Mouse (Mus musculus): ENCODE results near the gene Fuom. TPM values are rescaled to one million over a fixed set of nuclear protein-coding genes. Genes with fewer than 3 reads are reported as not detected.

Gene Fuom
- polyA plus RNA-seq, 1 experiment from 2014 or later = 88.4 TPM

DNA sequence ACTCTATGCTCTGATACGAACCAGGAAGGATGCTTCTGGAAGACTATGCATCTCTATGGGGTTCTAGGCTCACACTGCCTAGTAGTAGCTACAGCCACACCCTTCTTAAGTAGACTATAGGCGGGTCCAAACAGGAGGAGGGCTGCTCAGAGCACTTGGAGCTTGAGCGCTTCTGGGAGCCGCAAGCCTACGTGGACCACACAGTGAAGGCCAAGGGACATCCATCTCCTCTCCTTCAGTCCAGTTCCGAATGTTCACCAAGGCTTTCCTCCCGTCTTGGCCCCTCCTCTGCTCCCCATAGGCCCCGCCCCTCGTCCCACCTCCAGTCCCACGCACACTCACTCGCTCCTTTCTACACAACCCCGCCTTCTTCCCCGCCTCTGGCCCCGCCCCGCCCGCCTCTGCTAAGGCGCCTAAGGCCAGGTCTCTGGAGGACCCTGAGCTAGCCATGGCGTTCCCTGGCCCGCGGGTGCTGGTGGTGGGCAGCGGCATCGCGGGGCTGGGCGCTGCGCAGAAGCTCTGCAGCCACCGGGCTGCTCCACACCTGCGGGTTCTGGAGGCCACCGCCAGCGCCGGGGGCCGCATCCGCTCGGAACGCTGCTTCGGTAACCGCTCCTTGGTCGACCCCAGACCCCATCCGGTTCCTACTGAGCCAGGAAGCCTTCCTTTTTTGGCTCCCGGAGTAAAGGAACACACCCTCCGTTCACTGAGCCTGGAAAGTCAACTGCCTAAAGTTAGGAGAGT, 23.2 kb upstream of the Fuom start:
- peak; percentile 98 for DNase-seq (ENCODE audit: low spot score)
- Histone ChIP-seq H3K9me3 (replicated peaks; ENCODE audit: low read length) (no peaks in the 10 kb centered on the region), H3K27me3 (ENCODE audit: insufficient read depth, low read length) (no peaks in the 10 kb centered on the region), H3K4me2 (ENCODE audit: low read length) (peak overlapping the region; percentile 86), H3K27ac (peak overlapping the region; percentile 73), H3K36me3 (ENCODE audit: insufficient read depth, low read length) (peaks cover 9% of the 10 kb centered on the region; the same call in 1 of the 2 replicates), H3K4me1 (replicated peaks; ENCODE audit: insufficient read depth, low read length) (no peaks in the 10 kb centered on the region; the same call in 1 of the 2 replicates), H3K9ac (ENCODE audit: low read depth, low read length) (peak overlapping the region; percentile 91), H3K4me3 (replicated peaks; ENCODE audit: low read depth, low read length) (peak overlapping the region; percentile 84)
- 2% methylated on average over 40 of the region's 40 CpGs for WGBS
- TF ChIP-seq CTCF (IDR thresholded peaks at IDR 0.05; ENCODE audit: low read depth) = no peak
- ATAC-seq (replicated peaks; ENCODE audit: low FRiP score, low read depth) = peak; percentile 97

- TF ChIP-seq CTCF (IDR thresholded peaks at IDR 0.05; ENCODE audit: low read depth) = no peak
- no peak overlapping the region for H3K4me2 ChIP-seq (ENCODE audit: low read length)
- 91% methylated on average over 1 of the region's 1 CpGs for WGBS
- H3K27me3 ChIP-seq (ENCODE audit: insufficient read depth, low read length) = no peaks in the 10 kb centered on the region
- DNase-seq (ENCODE audit: low spot score) (no peak), ATAC-seq (replicated peaks; ENCODE audit: low FRiP score, low read depth) (no peak)
- no peaks in the 10 kb centered on the region for H3K36me3 ChIP-seq (ENCODE audit: insufficient read depth, low read length)
- H3K4me3 ChIP-seq (replicated peaks; ENCODE audit: low read depth, low read length) = no peak overlapping the region
- H3K9ac ChIP-seq (ENCODE audit: low read depth, low read length) = no peak overlapping the region
- H3K9me3 ChIP-seq (replicated peaks; ENCODE audit: low read length) = no peaks in the 10 kb centered on the region
- no peaks in the 10 kb centered on the region; the same call in 1 of the 2 replicates for H3K4me1 ChIP-seq (replicated peaks; ENCODE audit: insufficient read depth, low read length)
- H3K27ac ChIP-seq = no peak overlapping the region
Measured at GRCm38 (mm10) chr7:140124382-140124781, 22.1 kb upstream of the Fuom start.

DNA sequence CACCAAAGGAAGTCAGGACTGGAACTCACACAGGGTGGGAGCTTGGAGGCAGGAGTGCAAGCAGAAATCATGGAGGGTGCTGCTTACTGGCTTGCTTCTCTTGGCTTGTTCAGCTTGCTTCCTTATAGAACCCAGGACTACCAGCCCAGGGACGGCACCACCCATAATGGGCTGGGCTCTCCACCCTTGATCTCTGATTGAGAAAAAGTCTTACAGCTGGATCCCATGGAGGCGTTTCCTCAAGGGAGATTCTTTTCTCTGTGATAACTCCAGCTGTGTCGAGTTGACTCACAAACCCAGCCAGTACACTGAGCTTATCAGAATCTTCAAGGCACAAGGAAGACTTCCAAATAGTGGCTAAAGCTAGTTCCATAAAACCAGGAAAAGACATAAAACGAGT, 20.5 kb upstream of the Fuom start:
- no peak overlapping the region for H3K4me2 ChIP-seq (ENCODE audit: low read length)
- H3K27me3 ChIP-seq (ENCODE audit: insufficient read depth, low read length) = no peaks in the 10 kb centered on the region
- no peaks in the 10 kb centered on the region for H3K9me3 ChIP-seq (replicated peaks; ENCODE audit: low read length)
- no peaks in the 10 kb centered on the region for H3K36me3 ChIP-seq (ENCODE audit: insufficient read depth, low read length)
- no peak for TF ChIP-seq CTCF (IDR thresholded peaks at IDR 0.05; ENCODE audit: low read depth)
- DNase-seq (ENCODE audit: low spot score) (no peak), ATAC-seq (replicated peaks; ENCODE audit: low FRiP score, low read depth) (no peak)
- H3K27ac ChIP-seq = no peak overlapping the region
- no peak overlapping the region for H3K9ac ChIP-seq (ENCODE audit: low read depth, low read length)
- 37% methylated on average over 4 of the region's 4 CpGs for WGBS
- no peak overlapping the region for H3K4me3 ChIP-seq (replicated peaks; ENCODE audit: low read depth, low read length)
- H3K4me1 ChIP-seq (replicated peaks; ENCODE audit: insufficient read depth, low read length) = no peaks in the 10 kb centered on the region; the same call in 1 of the 2 replicates

- Histone ChIP-seq H3K4me3 (replicated peaks; ENCODE audit: low read depth, low read length) (no peak overlapping the region), H3K9ac (ENCODE audit: low read depth, low read length) (no peak overlapping the region), H3K27me3 (ENCODE audit: insufficient read depth, low read length) (no peaks in the 10 kb centered on the region), H3K36me3 (ENCODE audit: insufficient read depth, low read length) (no peaks in the 10 kb centered on the region), H3K27ac (no peak overlapping the region), H3K4me1 (replicated peaks; ENCODE audit: insufficient read depth, low read length) (no peaks in the 10 kb centered on the region; the same call in 1 of the 2 replicates), H3K9me3 (replicated peaks; ENCODE audit: low read length) (no peaks in the 10 kb centered on the region), H3K4me2 (ENCODE audit: low read length) (no peak overlapping the region)
- WGBS = 79% methylated on average over 13 of the region's 13 CpGs
- ATAC-seq (replicated peaks; ENCODE audit: low FRiP score, low read depth) (no peak), DNase-seq (ENCODE audit: low spot score) (no peak)
- no peak for TF ChIP-seq CTCF (IDR thresholded peaks at IDR 0.05; ENCODE audit: low read depth)
Measured at GRCm38 (mm10) chr7:140121338-140121910, 19.2 kb upstream of the Fuom start.

GRCm38 (mm10) chr7:140120484-140120883, 18.2 kb upstream of the Fuom start:
- 91% methylated on average over 2 of the region's 2 CpGs for WGBS

GRCm38 (mm10) chr7:140116329-140117054, 14.3 kb upstream of the Fuom start, which contains the start of gene Echs1:
Gene Echs1, minus strand, starts transcription at chr7:140116476.
- Histone ChIP-seq H3K9me3 (replicated peaks; ENCODE audit: low read length) (no peaks in the 10 kb centered on the region), H3K36me3 (ENCODE audit: insufficient read depth, low read length) (peaks cover 13% of the 10 kb centered on the region; the same call in 1 of the 2 replicates), H3K27ac (peak within 1 kb of the TSS; percentile 93), H3K4me2 (ENCODE audit: low read length) (peak within 1 kb of the TSS; percentile 70), H3K4me3 (replicated peaks; ENCODE audit: low read depth, low read length) (peak within 1 kb of the TSS; percentile 70), H3K9ac (ENCODE audit: low read depth, low read length) (peak within 1 kb of the TSS; percentile 80), H3K27me3 (ENCODE audit: insufficient read depth, low read length) (no peaks in the 10 kb centered on the region), H3K4me1 (replicated peaks; ENCODE audit: insufficient read depth, low read length) (no peaks in the 10 kb centered on the region; the same call in 1 of the 2 replicates)
- ATAC-seq (replicated peaks; ENCODE audit: low FRiP score, low read depth) (peak; percentile 94), DNase-seq (ENCODE audit: low spot score) (peak; percentile 94)
- TF ChIP-seq CTCF (IDR thresholded peaks at IDR 0.05; ENCODE audit: low read depth) = no peak
- 4% methylated on average over 28 of the region's 28 CpGs for WGBS

More at GRCm38 (mm10) chr7:140120484-140120883, 18.2 kb upstream of the Fuom start:
- Histone ChIP-seq H3K9ac (ENCODE audit: low read depth, low read length) (no peak overlapping the region), H3K36me3 (ENCODE audit: insufficient read depth, low read length) (no peaks in the 10 kb centered on the region), H3K27me3 (ENCODE audit: insufficient read depth, low read length) (no peaks in the 10 kb centered on the region), H3K4me1 (replicated peaks; ENCODE audit: insufficient read depth, low read length) (no peaks in the 10 kb centered on the region; the same call in 1 of the 2 replicates), H3K4me2 (ENCODE audit: low read length) (no peak overlapping the region), H3K4me3 (replicated peaks; ENCODE audit: low read depth, low read length) (no peak overlapping the region), H3K9me3 (replicated peaks; ENCODE audit: low read length) (no peaks in the 10 kb centered on the region), H3K27ac (no peak overlapping the region)
- DNase-seq (ENCODE audit: low spot score) (no peak), ATAC-seq (replicated peaks; ENCODE audit: low FRiP score, low read depth) (no peak)
- TF ChIP-seq CTCF (IDR thresholded peaks at IDR 0.05; ENCODE audit: low read depth) = no peak

Measured in kidney, postnatal 0 days (tissue).